Mouse (Mus musculus): ENCODE results near the gene Gja6. TPM values are rescaled to one million over a fixed set of nuclear protein-coding genes. Genes with fewer than 3 reads are reported as not detected.

Gja6 gene
- polyA plus RNA-seq (2014; fragmentation: Nextera tagmentation; extraction: Ambion mirVana): 0.19 and 0.20 TPM in 2 replicates

GRCm38 (mm10) chrX:160906952-160907351 is at the start of gene Gja6:
Gene Gja6 (minus strand): TSS chrX:160907052.
- peaks cover 11% of the 10 kb centered on the region for H3K27me3 ChIP-seq (replicated peaks; ENCODE audit: control insufficient read depth, insufficient read depth, low read length)
- no peak within 1 kb of the TSS for H3K27ac ChIP-seq (replicated peaks; ENCODE audit: low read depth, low read length)
- ATAC-seq (ENCODE audit: low read depth) (no peak), DNase-seq (ENCODE audit: low spot score) (no peak)
- H3K9ac ChIP-seq (ENCODE audit: low read depth, low read length): no peak within 1 kb of the TSS
- no peaks in the 10 kb centered on the region for H3K36me3 ChIP-seq (ENCODE audit: control insufficient read depth, insufficient read depth, low read length)
- H3K9me3 ChIP-seq (ENCODE audit: control insufficient read depth, low read length): no peaks in the 10 kb centered on the region
- H3K4me1 ChIP-seq (ENCODE audit: control insufficient read depth, insufficient read depth, low read length): no peaks in the 10 kb centered on the region
- 63% methylated on average over 4 of the region's 4 CpGs for WGBS
- H3K4me3 ChIP-seq (ENCODE audit: low read depth, low read length): no peak within 1 kb of the TSS
- no peak within 1 kb of the TSS for H3K4me2 ChIP-seq (ENCODE audit: low read depth, low read length)

- DNase-seq (ENCODE audit: low spot score) (no peak), ATAC-seq (ENCODE audit: low read depth) (no peak)
- Histone ChIP-seq H3K9ac (ENCODE audit: low read depth, low read length) (no peak overlapping the region), H3K9me3 (ENCODE audit: control insufficient read depth, low read length) (no peaks in the 10 kb centered on the region), H3K27ac (replicated peaks; ENCODE audit: low read depth, low read length) (no peak overlapping the region), H3K27me3 (replicated peaks; ENCODE audit: control insufficient read depth, insufficient read depth, low read length) (no peaks in the 10 kb centered on the region), H3K4me1 (ENCODE audit: control insufficient read depth, insufficient read depth, low read length) (no peaks in the 10 kb centered on the region), H3K4me2 (ENCODE audit: low read depth, low read length) (no peak overlapping the region), H3K36me3 (ENCODE audit: control insufficient read depth, insufficient read depth, low read length) (no peaks in the 10 kb centered on the region), H3K4me3 (ENCODE audit: low read depth, low read length) (no peak overlapping the region)
- 92% methylated on average over 2 of the region's 2 CpGs for WGBS
These were observed 42.7 kb upstream of the Gja6 start for GRCm38 (mm10) chrX:160949583-160949982.

GRCm38 (mm10) chrX:160944722-160945121 is 37.9 kb upstream of the Gja6 start:
- H3K36me3 ChIP-seq (ENCODE audit: control insufficient read depth, insufficient read depth, low read length): no peaks in the 10 kb centered on the region
- H3K9ac ChIP-seq (ENCODE audit: low read depth, low read length): no peak overlapping the region
- 68% methylated on average over 4 of the region's 4 CpGs for WGBS
- H3K4me2 ChIP-seq (ENCODE audit: low read depth, low read length): no peak overlapping the region
- ATAC-seq (ENCODE audit: low read depth) (no peak), DNase-seq (ENCODE audit: low spot score) (no peak)
- H3K4me3 ChIP-seq (ENCODE audit: low read depth, low read length): no peak overlapping the region
- no peak overlapping the region for H3K27ac ChIP-seq (replicated peaks; ENCODE audit: low read depth, low read length)
- H3K4me1 ChIP-seq (ENCODE audit: control insufficient read depth, insufficient read depth, low read length): no peaks in the 10 kb centered on the region
- peaks cover 8% of the 10 kb centered on the region; the same call in 1 of the 2 replicates for H3K27me3 ChIP-seq (replicated peaks; ENCODE audit: control insufficient read depth, insufficient read depth, low read length)
- no peaks in the 10 kb centered on the region for H3K9me3 ChIP-seq (ENCODE audit: control insufficient read depth, low read length)

- ATAC-seq (ENCODE audit: low read depth) (no peak), DNase-seq (ENCODE audit: low spot score) (no peak)
- no peak overlapping the region for H3K9ac ChIP-seq (ENCODE audit: low read depth, low read length)
- peaks cover 3% of the 10 kb centered on the region; the same call in 1 of the 2 replicates for H3K9me3 ChIP-seq (ENCODE audit: control insufficient read depth, low read length)
- H3K4me1 ChIP-seq (ENCODE audit: control insufficient read depth, insufficient read depth, low read length): no peaks in the 10 kb centered on the region
- no peak overlapping the region for H3K4me3 ChIP-seq (ENCODE audit: low read depth, low read length)
- H3K27ac ChIP-seq (replicated peaks; ENCODE audit: low read depth, low read length): no peak overlapping the region
- H3K36me3 ChIP-seq (ENCODE audit: control insufficient read depth, insufficient read depth, low read length): no peaks in the 10 kb centered on the region
- WGBS: 50% methylated on average over 1 of the region's 1 CpGs
- H3K4me2 ChIP-seq (ENCODE audit: low read depth, low read length): no peak overlapping the region
- H3K27me3 ChIP-seq (replicated peaks; ENCODE audit: control insufficient read depth, insufficient read depth, low read length): peaks cover 7% of the 10 kb centered on the region; the same call in 1 of the 2 replicates
These were observed 28.7 kb upstream of the Gja6 start for GRCm38 (mm10) chrX:160935541-160935940.

- H3K9me3 ChIP-seq (ENCODE audit: control insufficient read depth, low read length): peaks cover 9% of the 10 kb centered on the region; the same call in 1 of the 2 replicates
- 0 out of 2 replicates have a peak, but pooled peaks cover under 1% of the 10 kb centered on the region for H3K27me3 ChIP-seq (replicated peaks; ENCODE audit: control insufficient read depth, insufficient read depth, low read length)
- no peak overlapping the region for H3K9ac ChIP-seq (ENCODE audit: low read depth, low read length)
- no peak overlapping the region for H3K27ac ChIP-seq (replicated peaks; ENCODE audit: low read depth, low read length)
- ATAC-seq (ENCODE audit: low read depth) (no peak), DNase-seq (ENCODE audit: low spot score) (no peak)
- H3K36me3 ChIP-seq (ENCODE audit: control insufficient read depth, insufficient read depth, low read length): no peaks in the 10 kb centered on the region
- H3K4me1 ChIP-seq (ENCODE audit: control insufficient read depth, insufficient read depth, low read length): no peaks in the 10 kb centered on the region
- H3K4me2 ChIP-seq (ENCODE audit: low read depth, low read length): no peak overlapping the region
- no peak overlapping the region for H3K4me3 ChIP-seq (ENCODE audit: low read depth, low read length)
These were observed 23.8 kb upstream of the Gja6 start for GRCm38 (mm10) chrX:160930656-160931055.

- Histone ChIP-seq H3K4me1 (ENCODE audit: control insufficient read depth, insufficient read depth, low read length) (no peaks in the 10 kb centered on the region), H3K9me3 (ENCODE audit: control insufficient read depth, low read length) (peaks cover 9% of the 10 kb centered on the region; the same call in 1 of the 2 replicates), H3K27ac (replicated peaks; ENCODE audit: low read depth, low read length) (no peak overlapping the region), H3K4me2 (ENCODE audit: low read depth, low read length) (no peak overlapping the region), H3K36me3 (ENCODE audit: control insufficient read depth, insufficient read depth, low read length) (no peaks in the 10 kb centered on the region), H3K9ac (ENCODE audit: low read depth, low read length) (no peak overlapping the region), H3K27me3 (replicated peaks; ENCODE audit: control insufficient read depth, insufficient read depth, low read length) (0 out of 2 replicates have a peak, but pooled peaks cover 3% of the 10 kb centered on the region), H3K4me3 (ENCODE audit: low read depth, low read length) (no peak overlapping the region)
- DNase-seq (ENCODE audit: low spot score) (no peak), ATAC-seq (ENCODE audit: low read depth) (no peak)
- 81% methylated on average over 1 of the region's 1 CpGs for WGBS
These were observed 22.0 kb upstream of the Gja6 start for GRCm38 (mm10) chrX:160928870-160929269.

GRCm38 (mm10) chrX:160919022-160919637 is 12.3 kb upstream of the Gja6 start:
- peaks cover 3% of the 10 kb centered on the region; the same call in 1 of the 2 replicates for H3K27me3 ChIP-seq (replicated peaks; ENCODE audit: control insufficient read depth, insufficient read depth, low read length)
- H3K36me3 ChIP-seq (ENCODE audit: control insufficient read depth, insufficient read depth, low read length): no peaks in the 10 kb centered on the region
- DNase-seq (ENCODE audit: low spot score): no peak
- H3K27ac ChIP-seq (replicated peaks; ENCODE audit: low read depth, low read length): no peak overlapping the region
- H3K4me3 ChIP-seq (ENCODE audit: low read depth, low read length): no peak overlapping the region
- H3K9ac ChIP-seq (ENCODE audit: low read depth, low read length): no peak overlapping the region
- H3K9me3 ChIP-seq (ENCODE audit: control insufficient read depth, low read length): no peaks in the 10 kb centered on the region
- no peak for ATAC-seq (ENCODE audit: low read depth)
- 84% methylated on average over 3 of the region's 3 CpGs for WGBS
- H3K4me2 ChIP-seq (ENCODE audit: low read depth, low read length): no peak overlapping the region
- H3K4me1 ChIP-seq (ENCODE audit: control insufficient read depth, insufficient read depth, low read length): no peaks in the 10 kb centered on the region

- Histone ChIP-seq H3K4me1 (ENCODE audit: control insufficient read depth, insufficient read depth, low read length) (no peaks in the 10 kb centered on the region), H3K36me3 (ENCODE audit: control insufficient read depth, insufficient read depth, low read length) (no peaks in the 10 kb centered on the region), H3K9ac (ENCODE audit: low read depth, low read length) (no peak overlapping the region), H3K4me2 (ENCODE audit: low read depth, low read length) (no peak overlapping the region), H3K9me3 (ENCODE audit: control insufficient read depth, low read length) (no peaks in the 10 kb centered on the region), H3K4me3 (ENCODE audit: low read depth, low read length) (no peak overlapping the region), H3K27me3 (replicated peaks; ENCODE audit: control insufficient read depth, insufficient read depth, low read length) (peaks cover 11% of the 10 kb centered on the region), H3K27ac (replicated peaks; ENCODE audit: low read depth, low read length) (no peak overlapping the region)
- DNase-seq (ENCODE audit: low spot score) (no peak), ATAC-seq (ENCODE audit: low read depth) (no peak)
- WGBS: 80% methylated on average over 4 of the region's 4 CpGs
These were observed 375 bp downstream of the Gja6 start for GRCm38 (mm10) chrX:160906477-160906876.

- H3K4me1 ChIP-seq (ENCODE audit: control insufficient read depth, insufficient read depth, low read length): no peaks in the 10 kb centered on the region
- H3K9me3 ChIP-seq (ENCODE audit: control insufficient read depth, low read length): no peaks in the 10 kb centered on the region
- no peak overlapping the region for H3K4me3 ChIP-seq (ENCODE audit: low read depth, low read length)
- ATAC-seq (ENCODE audit: low read depth) (no peak), DNase-seq (ENCODE audit: low spot score) (no peak)
- no peak overlapping the region for H3K27ac ChIP-seq (replicated peaks; ENCODE audit: low read depth, low read length)
- peaks cover 11% of the 10 kb centered on the region for H3K27me3 ChIP-seq (replicated peaks; ENCODE audit: control insufficient read depth, insufficient read depth, low read length)
- H3K4me2 ChIP-seq (ENCODE audit: low read depth, low read length): no peak overlapping the region
- H3K9ac ChIP-seq (ENCODE audit: low read depth, low read length): no peak overlapping the region
- 60% methylated on average over 4 of the region's 4 CpGs for WGBS
- H3K36me3 ChIP-seq (ENCODE audit: control insufficient read depth, insufficient read depth, low read length): no peaks in the 10 kb centered on the region
These were observed 939 bp downstream of the Gja6 start for GRCm38 (mm10) chrX:160905913-160906312.

All from embryonic facial prominence, embryonic 14.5 days (tissue).